Mouse (Mus musculus) G1E (cell line): Measurements from ENCODE around the gene Plb1.

Experiments
- CTCF ChIP-seq: IDR thresholded peaks from 2 replicates; pipeline ENCODE4 v1.5.1; 2012; ENCODE audit warnings: low read depth, low read length, inconsistent platforms, mixed read lengths
- GATA1 ChIP-seq: IDR thresholded peaks from 2 replicates; pipeline ENCODE4 v1.6.1; 2012; ENCODE audit warnings: borderline replicate concordance, low read length, inconsistent platforms, mixed read lengths
- POLR2AphosphoS5 ChIP-seq: IDR thresholded peaks from 2 replicates; pipeline ENCODE4 v1.6.1; 2012; ENCODE audit warnings: low read depth, low read length, inconsistent platforms; ENCODE audit not compliant: insufficient replicate concordance

DNA sequence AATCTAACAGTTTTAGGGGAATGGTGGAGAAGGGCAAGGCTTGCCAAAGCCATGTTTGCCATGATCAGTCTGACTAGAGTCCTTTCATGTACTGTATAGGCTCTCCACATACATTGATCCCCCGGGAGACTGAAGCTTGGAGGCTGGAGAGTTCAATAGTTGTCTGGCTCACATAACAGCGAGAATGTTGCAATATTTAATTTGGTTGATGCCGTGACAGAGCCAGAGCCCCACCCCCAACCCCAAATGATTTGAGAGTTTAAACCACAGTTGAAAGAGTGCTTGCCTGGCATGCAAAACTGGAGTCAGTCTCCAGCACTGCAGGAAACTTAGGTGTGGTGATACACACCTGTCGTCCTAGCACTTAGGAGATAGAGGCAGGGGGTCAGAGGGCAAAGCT is 49.8 kb downstream of the Plb1 start:
- TF ChIP-seq CTCF (no peak), POLR2AphosphoS5 (no peak), GATA1 (no peak)
